Mouse (Mus musculus) naive thymus-derived CD4-positive, alpha-beta T cell, adult 2 months (primary cell): ENCODE results near the gene Igf2bp3.
"Not testable (repeated sequence)": the region's sequence is repeated elsewhere in the genome, so short reads cannot be mapped to it uniquely, and the experiment has no call there.

Experiments used
- DNase-seq: peaks from one replicate; pipeline ENCODE4 v3.0.0-alpha.2; 2011; ENCODE audit warnings: low read depth

Gene Igf2bp3

GRCm38 (mm10) chr6:49214928-49215747 is at the start of gene Igf2bp3:
Gene Igf2bp3 (minus strand): TSS chr6:49214957.
- DNase-seq = peak; percentile 60

GRCm38 (mm10) chr6:49264446-49264845 is 49.7 kb upstream of the Igf2bp3 start:
- DNase-seq = not testable (repeated sequence)

GRCm38 (mm10) chr6:49263847-49264243 is 49.1 kb upstream of the Igf2bp3 start, which contains the start of gene Tra2a:
Gene Tra2a (minus strand): TSS chr6:49264033.
- DNase-seq = peak; percentile 97

- DNase-seq = peak; percentile 74
Observed at GRCm38 (mm10) chr6:49263081-49263846, 48.5 kb upstream of the Igf2bp3 start.

- no peak for DNase-seq
Observed at GRCm38 (mm10) chr6:49262421-49262820, 47.7 kb upstream of the Igf2bp3 start.

- no peak for DNase-seq
Observed at GRCm38 (mm10) chr6:49259711-49260110, 45.0 kb upstream of the Igf2bp3 start.

- no peak for DNase-seq
Observed at GRCm38 (mm10) chr6:49257880-49258279, 43.1 kb upstream of the Igf2bp3 start.

GRCm38 (mm10) chr6:49252207-49252606 is 37.5 kb upstream of the Igf2bp3 start:
- DNase-seq = no peak

GRCm38 (mm10) chr6:49251199-49251598 is 36.4 kb upstream of the Igf2bp3 start:
- DNase-seq = no peak

GRCm38 (mm10) chr6:49247246-49247645 is 32.5 kb upstream of the Igf2bp3 start:
- peak; percentile 64 for DNase-seq

- no peak for DNase-seq
Observed at GRCm38 (mm10) chr6:49242331-49242730, 27.6 kb upstream of the Igf2bp3 start.

GRCm38 (mm10) chr6:49241562-49241961 is 26.8 kb upstream of the Igf2bp3 start:
- no peak for DNase-seq

GRCm38 (mm10) chr6:49236331-49236730 is 21.6 kb upstream of the Igf2bp3 start:
- peak; percentile 98 for DNase-seq

- peak; percentile 56 for DNase-seq
Observed at GRCm38 (mm10) chr6:49233356-49233755, 18.6 kb upstream of the Igf2bp3 start.

GRCm38 (mm10) chr6:49228126-49228679 is 13.4 kb upstream of the Igf2bp3 start:
- DNase-seq = peak; percentile 66

- peak; percentile 76 for DNase-seq
Observed at GRCm38 (mm10) chr6:49227184-49227735, 12.5 kb upstream of the Igf2bp3 start.

- no peak for DNase-seq
Observed at GRCm38 (mm10) chr6:49225728-49226123, 11.0 kb upstream of the Igf2bp3 start.

- no peak for DNase-seq
Observed at GRCm38 (mm10) chr6:49224923-49225727, 10.4 kb upstream of the Igf2bp3 start.

GRCm38 (mm10) chr6:49221906-49222305 is 7.1 kb upstream of the Igf2bp3 start:
- DNase-seq = no peak

GRCm38 (mm10) chr6:49219920-49220604 is 5.3 kb upstream of the Igf2bp3 start:
- DNase-seq = no peak

GRCm38 (mm10) chr6:49219001-49219560 is 4.3 kb upstream of the Igf2bp3 start:
- peak; percentile 62 for DNase-seq
